Mouse (Mus musculus) cerebellum, adult 2 months (tissue): ENCODE results near the gene Slc6a1. TPM values are rescaled to one million over a fixed set of nuclear protein-coding genes. Genes with fewer than 3 reads are reported as not detected.

Experiments
- DNase-seq, 2 experiments: peaks; one replicate each; pipeline ENCODE4 v3.0.0; 2021
- H3K27ac ChIP-seq: fragments of 200-500 bp; 2 replicates; pipeline ENCODE4 v1.5.1; 2012; ENCODE audit warnings: low read length, control low read depth, inconsistent platforms; ENCODE audit not compliant: insufficient read depth
- H3K27me3 ChIP-seq: fragments of 200-500 bp; 2 replicates; pipeline ENCODE4 v1.6.1; 2012; ENCODE audit warnings: inconsistent platforms, mild to moderate bottlenecking, low read length, moderate library complexity; ENCODE audit not compliant: control insufficient read depth, insufficient read depth
- H3K4me1 ChIP-seq: fragments of 200-500 bp; 2 replicates; pipeline ENCODE4 v1.6.1; 2011; ENCODE audit warnings: low read length; ENCODE audit not compliant: control insufficient read depth, insufficient read depth
- H3K4me3 ChIP-seq: fragments of 200-500 bp; replicated peaks from 2 replicates; pipeline ENCODE3; 2011; ENCODE audit warnings: mild to moderate bottlenecking, low read depth, low read length, control low read depth; ENCODE audit not compliant: insufficient read depth
- CTCF ChIP-seq: fragments of 200-500 bp; IDR thresholded peaks from 2 replicates; pipeline ENCODE4 v1.5.1; 2011; ENCODE audit warnings: low read depth, mild to moderate bottlenecking, control low read depth, low read length, moderate library complexity, borderline replicate concordance; ENCODE audit not compliant: insufficient read depth
- POLR2A ChIP-seq: fragments of 200-500 bp; IDR thresholded peaks from 2 replicates; pipeline ENCODE4 v1.6.1; 2011; ENCODE audit warnings: low read length, control low read depth, borderline replicate concordance; ENCODE audit not compliant: insufficient read depth
- WGBS: fragments of 180-500 bp; shearing (Covaris S2); methylation state at CpG from one replicate; pipeline ENCODE4 v1.1.7; 2018; 5-methylcytosine and 5-hydroxymethylcytosine counted together
- polyA plus RNA-seq: library from polyadenylated mRNA; depleted of rRNA; stranded (reverse); fragments of >200 nt; gene quantifications from 2 replicates; pipeline ENCODE4 v1.2.3, GENCODE M21; 2012

Gene Slc6a1
- polyA plus RNA-seq, 1 experiment: 483 TPM

- Histone ChIP-seq H3K4me1 (peaks cover 5% of the 10 kb centered on the region; the same call in 1 of the 2 replicates), H3K27me3 (no peaks in the 10 kb centered on the region), H3K4me3 (no peak overlapping the region), H3K27ac (no peak overlapping the region)
- TF ChIP-seq CTCF (no peak), POLR2A (no peak)
- 23% methylated on average over 6 of the region's 6 CpGs for WGBS
- DNase-seq: peak in 1 of 2 experiments; percentile 29
Measured at GRCm38 (mm10) chr6:114261609-114262008, 20.8 kb upstream of the Slc6a1 start.

GRCm38 (mm10) chr6:114264010-114264409 lies 18.4 kb upstream of the Slc6a1 start:
- 90% methylated on average over 3 of the region's 3 CpGs for WGBS
- no peak overlapping the region for H3K4me3 ChIP-seq
- DNase-seq: no peak
- H3K27ac ChIP-seq: no peak overlapping the region
- H3K27me3 ChIP-seq: no peaks in the 10 kb centered on the region
- TF ChIP-seq POLR2A: no peak
- no peak for TF ChIP-seq CTCF
- H3K4me1 ChIP-seq: peaks cover 7% of the 10 kb centered on the region; the same call in 1 of the 2 replicates

- WGBS: 64% methylated on average over 5 of the region's 5 CpGs
- H3K4me1 ChIP-seq: peaks cover 11% of the 10 kb centered on the region; the same call in 1 of the 2 replicates
- H3K27ac ChIP-seq: no peak overlapping the region
- no peaks in the 10 kb centered on the region for H3K27me3 ChIP-seq
- no peak overlapping the region for H3K4me3 ChIP-seq
- TF ChIP-seq CTCF: no peak
- DNase-seq: no peak
Measured at GRCm38 (mm10) chr6:114264426-114264825, 18.0 kb upstream of the Slc6a1 start.

- Histone ChIP-seq H3K4me1 (peaks cover 28% of the 10 kb centered on the region), H3K4me3 (no peak overlapping the region), H3K27ac (no peak overlapping the region), H3K27me3 (no peaks in the 10 kb centered on the region)
- TF ChIP-seq POLR2A: no peak
- no peak for TF ChIP-seq CTCF
- no peak for DNase-seq
Measured at GRCm38 (mm10) chr6:114266273-114266672, 16.2 kb upstream of the Slc6a1 start.

GRCm38 (mm10) chr6:114267979-114268378 lies 14.5 kb upstream of the Slc6a1 start:
- Histone ChIP-seq H3K4me3 (no peak overlapping the region), H3K27me3 (no peaks in the 10 kb centered on the region), H3K27ac (no peak overlapping the region), H3K4me1 (peaks cover 34% of the 10 kb centered on the region)
- WGBS: 79% methylated on average over 4 of the region's 4 CpGs
- TF ChIP-seq POLR2A: no peak
- no peak for TF ChIP-seq CTCF
- DNase-seq: no peak

GRCm38 (mm10) chr6:114269589-114269988 lies 12.8 kb upstream of the Slc6a1 start:
- peak; percentile 38 to 66 for DNase-seq
- 22% methylated on average over 2 of the region's 2 CpGs for WGBS

GRCm38 (mm10) chr6:114270799-114271198 lies 11.6 kb upstream of the Slc6a1 start:
- H3K27ac ChIP-seq: no peak overlapping the region
- peak in 1 of 2 experiments; percentile 38 for DNase-seq
- WGBS: 25% methylated on average over 5 of the region's 5 CpGs
- H3K4me1 ChIP-seq: peaks cover 34% of the 10 kb centered on the region
- TF ChIP-seq POLR2A: no peak
- TF ChIP-seq CTCF: no peak
- H3K27me3 ChIP-seq: no peaks in the 10 kb centered on the region
- no peak overlapping the region for H3K4me3 ChIP-seq

More at GRCm38 (mm10) chr6:114269589-114269988, 12.8 kb upstream of the Slc6a1 start:
- no peaks in the 10 kb centered on the region for H3K27me3 ChIP-seq
- no peak overlapping the region for H3K27ac ChIP-seq
- H3K4me3 ChIP-seq: no peak overlapping the region
- H3K4me1 ChIP-seq: peaks cover 34% of the 10 kb centered on the region
- TF ChIP-seq POLR2A (no peak), CTCF (no peak)

GRCm38 (mm10) chr6:114272279-114272678 lies 10.2 kb upstream of the Slc6a1 start:
- H3K27ac ChIP-seq: no peak overlapping the region
- DNase-seq: peak; percentile 79 to 83
- H3K27me3 ChIP-seq: no peaks in the 10 kb centered on the region
- H3K4me1 ChIP-seq: peaks cover 34% of the 10 kb centered on the region
- H3K4me3 ChIP-seq: no peak overlapping the region
- WGBS: 6% methylated on average over 15 of the region's 15 CpGs
- TF ChIP-seq CTCF: no peak
- no peak for TF ChIP-seq POLR2A

- H3K4me1 ChIP-seq: peaks cover 30% of the 10 kb centered on the region
- H3K4me3 ChIP-seq: no peak overlapping the region
- no peaks in the 10 kb centered on the region for H3K27me3 ChIP-seq
- DNase-seq: no peak
- TF ChIP-seq CTCF (no peak), POLR2A (no peak)
- WGBS: 84% methylated on average over 14 of the region's 14 CpGs
- H3K27ac ChIP-seq: no peak overlapping the region
Measured at GRCm38 (mm10) chr6:114273997-114274728, 8.3 kb upstream of the Slc6a1 start.
